ENCODE assay signal across 9 mouse cellular contexts in genomic region chr1:63248360-63248851, GRCm38 (mm10). TPM values are rescaled to one million over a fixed set of nuclear protein-coding genes. Genes with fewer than 3 reads are reported as not detected.
DNase-seq lines count a peak whose midpoint lies in the region; ATAC-seq and TF ChIP-seq lines count a peak whose summit lies in the region.
"Had no signal": no experiment of that assay in that cellular context is flagged by ENCODE, and none has a peak within 500 bp of the region (broad histone marks: within the 10 kb centered on the region; RNA-seq: fewer than 3 reads in every experiment).

No protein-coding gene starts in this region.

- no peaks in the 10 kb centered on the region for H3K4me1 ChIP-seq in ES-Bruce4 (ENCODE audit: control insufficient read depth, insufficient read depth, low read length)
- H3K4me1 ChIP-seq in heart, embryonic 15.5 days (replicated peaks): peaks cover 7% of the 10 kb centered on the region
- H3K4me1 ChIP-seq in midbrain, embryonic 11.5 days (ENCODE audit: control insufficient read depth, insufficient read depth, low read length): peaks cover 15% of the 10 kb centered on the region
- H3K4me1 ChIP-seq: liver, embryonic 15.5 days had no signal

- TF ChIP-seq EP300 in ES-Bruce4 (IDR thresholded peaks at IDR 0.05; ENCODE audit: insufficient read depth, low read depth, low read length): no peak

- TF ChIP-seq CTCF in ES-Bruce4 (IDR thresholded peaks at IDR 0.05; ENCODE audit: low read depth, low read length): no peak

- TF ChIP-seq POLR2A in ES-Bruce4 (IDR thresholded peaks at IDR 0.05; ENCODE audit: insufficient read depth, low read length): no peak

- DNase-seq in embryo, embryonic 10 days (ENCODE audit: low spot score): peak; percentile 55
- DNase-seq in embryo, embryonic 11 days: no peak
- DNase-seq in midbrain, embryonic 11.5 days (ENCODE audit: low spot score, missing footprints): peak; percentile 96
- no peak for DNase-seq in layer of hippocampus, adult 9-11 months
- no peak for DNase-seq in ovary, adult 18-20 months (ENCODE audit: low spot score)

- H3K27me3 ChIP-seq in ES-Bruce4 (ENCODE audit: control insufficient read depth, insufficient read depth, low read length, poor library complexity, severe bottlenecking): peaks cover 11% of the 10 kb centered on the region
- peaks cover 89% of the 10 kb centered on the region for H3K27me3 ChIP-seq in heart, embryonic 15.5 days
- H3K27me3 ChIP-seq in midbrain, embryonic 11.5 days (ENCODE audit: control insufficient read depth, insufficient read depth, low read length): peaks cover 45% of the 10 kb centered on the region

- no peak overlapping the region for H3K27ac ChIP-seq in ES-Bruce4 (ENCODE audit: insufficient read depth, low read length)
- no peak overlapping the region for H3K27ac ChIP-seq in heart, embryonic 15.5 days
- peak overlapping the region; percentile 16; the same call in 1 of the 2 replicates for H3K27ac ChIP-seq in midbrain, embryonic 11.5 days (ENCODE audit: low read depth, low read length)
- H3K27ac ChIP-seq: liver, embryonic 15.5 days had no signal

- H3K4me3 ChIP-seq in ES-Bruce4 (ENCODE audit: low read depth, low read length): peak overlapping the region; percentile 19
- peak overlapping the region; percentile 35 for H3K4me3 ChIP-seq in heart, embryonic 15.5 days
- peak overlapping the region; percentile 13 for H3K4me3 ChIP-seq in midbrain, embryonic 11.5 days (ENCODE audit: low read depth, low read length)
- H3K4me3 ChIP-seq: liver, embryonic 15.5 days had no signal

- H3K9ac ChIP-seq in ES-Bruce4 (ENCODE audit: low read depth, poor library complexity, severe bottlenecking): peak overlapping the region; percentile 30
- 0 out of 2 replicates have a peak overlapping the region, but pooled peaks have one; percentile 5 for H3K9ac ChIP-seq in heart, embryonic 15.5 days
- peak overlapping the region; percentile 44 for H3K9ac ChIP-seq in midbrain, embryonic 11.5 days (ENCODE audit: low read length)
- H3K9ac ChIP-seq: liver, embryonic 15.5 days had no signal

- WGBS in heart, embryonic 15.5 days: 3% methylated on average over 44 of the region's 44 CpGs
- 2% methylated on average over 44 of the region's 44 CpGs for WGBS in midbrain, embryonic 11.5 days

- H3K36me3 ChIP-seq in ES-Bruce4 (ENCODE audit: control insufficient read depth, insufficient read depth, low read length, poor library complexity, severe bottlenecking): no peaks in the 10 kb centered on the region
- no peaks in the 10 kb centered on the region for H3K36me3 ChIP-seq in heart, embryonic 15.5 days
- no peaks in the 10 kb centered on the region for H3K36me3 ChIP-seq in midbrain, embryonic 11.5 days (ENCODE audit: control insufficient read depth, insufficient read depth, low read length)
- H3K36me3 ChIP-seq: liver, embryonic 15.5 days had no signal

- no peak for ATAC-seq in heart, embryonic 15.5 days (replicated peaks; ENCODE audit: insufficient number of reproducible peaks, insufficient read depth, low FRiP score, low read depth)
- no peak for ATAC-seq in midbrain, embryonic 11.5 days (ENCODE audit: low FRiP score)
- no peak for ATAC-seq in activated CD4-positive, CD25-positive, alpha-beta regulatory T cell, adult 4 months

- peak overlapping the region; percentile 57 for H3K4me2 ChIP-seq in heart, embryonic 15.5 days
- peak overlapping the region; percentile 47 for H3K4me2 ChIP-seq in midbrain, embryonic 11.5 days
- H3K4me2 ChIP-seq: liver, embryonic 15.5 days had no signal

- no peaks in the 10 kb centered on the region for H3K9me3 ChIP-seq in ES-Bruce4 (replicated peaks; ENCODE audit: control insufficient read depth, insufficient read depth, low read length, poor library complexity, severe bottlenecking)
- no peaks in the 10 kb centered on the region for H3K9me3 ChIP-seq in heart, embryonic 15.5 days (replicated peaks)
- no peaks in the 10 kb centered on the region for H3K9me3 ChIP-seq in midbrain, embryonic 11.5 days (ENCODE audit: control insufficient read depth, low read length)
- H3K9me3 ChIP-seq: liver, embryonic 15.5 days had no signal

RNA-seq across cellular contexts. Expression of gene Zdbf2, which starts 24.7 kb away (rescaled TPM):
- 35.7 and 38.2 TPM in 2 replicates for polyA plus RNA-seq in ES-Bruce4 (2011; ENCODE audit: insufficient read depth, insufficient read length, low read depth, missing spikeins)
- polyA plus RNA-seq in heart, embryonic 15.5 days (2015; fragmentation: Nextera tagmentation; extraction: Ambion mirVana): 6.2 TPM in 2 replicates
- 16.5 and 17.5 TPM in 2 replicates for polyA plus RNA-seq in midbrain, embryonic 11.5 days (2014; fragmentation: Nextera tagmentation; extraction: Ambion mirVana)
- not detected for polyA plus RNA-seq in activated CD4-positive, CD25-positive, alpha-beta regulatory T cell, adult 4 months (2017; shearing (Covaris generic))

RNA-seq across cellular contexts. Expression of gene Gpr1, which starts 34.1 kb away (rescaled TPM):
- polyA plus RNA-seq in ES-Bruce4 (2011; ENCODE audit: insufficient read depth, insufficient read length, low read depth, missing spikeins): 0.35 and 0.61 TPM in 2 replicates
- 0.11 and 0.14 TPM in 2 replicates for polyA plus RNA-seq in heart, embryonic 15.5 days (2015; fragmentation: Nextera tagmentation; extraction: Ambion mirVana)
- polyA plus RNA-seq in midbrain, embryonic 11.5 days (2014; fragmentation: Nextera tagmentation; extraction: Ambion mirVana): 0.08 and 0.22 TPM in 2 replicates
- under 1 TPM in 1 of 2 experiments, not detected in 1; 0.46 TPM for polyA plus RNA-seq in activated CD4-positive, CD25-positive, alpha-beta regulatory T cell, adult 4 months (2017; shearing (Covaris generic))

Comparison
In these comparisons a context has a peak if more than half of its experiments do, and no peak if none do; other contexts are left out.
1. DNase-seq: peak in embryo, embryonic 10 days (single experiment) and midbrain, embryonic 11.5 days (single experiment); none in embryo, embryonic 11 days (single experiment), layer of hippocampus, adult 9-11 months (single experiment) and ovary, adult 18-20 months (single experiment).
2. Peak in every context shown above with its lines, with median percentiles within 50 percentile points of each other: H3K4me3 ChIP-seq and H3K9ac ChIP-seq.